Mouse (Mus musculus): ENCODE data around the gene Zfp446.

GRCm38 (mm10) chr7:13033451-13034147 lies 56.0 kb downstream of the Zfp446 start:
- no peak for TF ChIP-seq POLR2A (IDR thresholded peaks at IDR 0.05; ENCODE audit: low read depth, low read length)
- TF ChIP-seq CTCF (IDR thresholded peaks at IDR 0.05; ENCODE audit: extremely low read depth, insufficient read depth, insufficient read length, insufficient replicate concordance), result no peak

Data from spleen, adult 2 months (tissue).